Mouse (Mus musculus) liver, embryonic 12.5 days (tissue): ENCODE measurements around the gene Nop53. TPM values are rescaled to one million over a fixed set of nuclear protein-coding genes. Genes with fewer than 3 reads are reported as not detected.

Experiments
- ATAC-seq: fragments of 200-750 bp; cut with Nextera tagmentation; 2 replicates; pipeline ENCODE4 v1.8.0; 2017; ENCODE audit warnings: moderate number of reproducible peaks, mild to moderate bottlenecking, moderate library complexity
- H3K27ac ChIP-seq: fragments of 300-500 bp; sonication (generic); 2 replicates; pipeline ENCODE4 v1.5.1; 2016; ENCODE audit warnings: mild to moderate bottlenecking
- H3K27me3 ChIP-seq: fragments of 300-500 bp; sonication (generic); replicated peaks from 2 replicates; pipeline ENCODE4 v1.6.1; 2016; ENCODE audit warnings: mild to moderate bottlenecking, moderate library complexity
- H3K36me3 ChIP-seq: fragments of 300-500 bp; sonication (generic); 2 replicates; pipeline ENCODE4 v1.6.1; 2016; ENCODE audit warnings: mild to moderate bottlenecking, moderate library complexity
- H3K4me1 ChIP-seq: fragments of 300-500 bp; sonication (generic); 2 replicates; pipeline ENCODE4 v1.6.1; 2016
- H3K4me2 ChIP-seq: fragments of 300-500 bp; sonication (generic); 2 replicates; pipeline ENCODE4 v1.6.1; 2016; ENCODE audit warnings: mild to moderate bottlenecking, moderate library complexity
- H3K4me3 ChIP-seq: fragments of 300-500 bp; sonication (generic); 2 replicates; pipeline ENCODE4 v1.5.1; 2016; ENCODE audit warnings: mild to moderate bottlenecking, moderate library complexity
- H3K9ac ChIP-seq: fragments of 300-500 bp; sonication (generic); 2 replicates; pipeline ENCODE4 v1.6.1; 2016; ENCODE audit warnings: mild to moderate bottlenecking, moderate library complexity
- H3K9me3 ChIP-seq: fragments of 300-500 bp; sonication (generic); replicated peaks from 2 replicates; pipeline ENCODE4 v1.6.1; 2016; ENCODE audit warnings: mild to moderate bottlenecking, moderate library complexity
- WGBS: fragments of 180-500 bp; shearing (Covaris S2); methylation state at CpG from one replicate; pipeline ENCODE4 v1.1.7; 2016; ENCODE audit not compliant: insufficient replicate concordance; 5-methylcytosine and 5-hydroxymethylcytosine counted together
- polyA plus RNA-seq: library from polyadenylated mRNA; unstranded; fragments of >200 nt; fragmentation: Nextera tagmentation; extraction: Ambion mirVana; gene quantifications from 2 replicates; pipeline ENCODE4 v1.2.1, GENCODE M21; 2016

The Nop53 gene
- polyA plus RNA-seq: 130 and 143 TPM in 2 replicates

- peak within 1 kb of the TSS; percentile 80 for H3K4me2 ChIP-seq
- WGBS: 1% methylated on average over 59 of the region's 59 CpGs
- H3K36me3 ChIP-seq: peaks cover 40% of the 10 kb centered on the region
- H3K4me3 ChIP-seq: peak within 1 kb of the TSS; percentile 84
- ATAC-seq: peak; percentile 87
- peak within 1 kb of the TSS; percentile 81 for H3K9ac ChIP-seq
- peaks cover 12% of the 10 kb centered on the region for H3K27me3 ChIP-seq
- H3K4me1 ChIP-seq: peaks cover 65% of the 10 kb centered on the region
- no peaks in the 10 kb centered on the region for H3K9me3 ChIP-seq
- peak within 1 kb of the TSS; percentile 94 for H3K27ac ChIP-seq
Observed at GRCm38 (mm10) chr7:15945721-15946536, at the start of gene Nop53. TSS of gene Nop53 (minus strand) at chr7:15946074.

- Histone ChIP-seq H3K9me3 (no peaks in the 10 kb centered on the region), H3K27ac (no peak overlapping the region), H3K4me1 (0 out of 2 replicates have a peak, but pooled peaks cover 5% of the 10 kb centered on the region), H3K27me3 (no peaks in the 10 kb centered on the region), H3K36me3 (peaks cover 85% of the 10 kb centered on the region), H3K4me2 (no peak overlapping the region), H3K9ac (no peak overlapping the region), H3K4me3 (no peak overlapping the region)
- WGBS: 86% methylated on average over 4 of the region's 4 CpGs
- ATAC-seq: no peak
Observed at GRCm38 (mm10) chr7:15993789-15994188, 47.9 kb upstream of the Nop53 start.

GRCm38 (mm10) chr7:15993152-15993551, 47.3 kb upstream of the Nop53 start:
- Histone ChIP-seq H3K4me1 (0 out of 2 replicates have a peak, but pooled peaks cover 5% of the 10 kb centered on the region), H3K4me3 (no peak overlapping the region), H3K27me3 (no peaks in the 10 kb centered on the region), H3K36me3 (peaks cover 90% of the 10 kb centered on the region), H3K4me2 (no peak overlapping the region), H3K27ac (no peak overlapping the region), H3K9me3 (no peaks in the 10 kb centered on the region), H3K9ac (no peak overlapping the region)
- ATAC-seq: 0 out of 2 replicates have a peak, but pooled peaks have one; percentile 12
- 63% methylated on average over 3 of the region's 3 CpGs for WGBS

- 64% methylated on average over 3 of the region's 3 CpGs for WGBS
- Histone ChIP-seq H3K27me3 (no peaks in the 10 kb centered on the region), H3K4me3 (no peak overlapping the region), H3K9me3 (no peaks in the 10 kb centered on the region), H3K4me1 (0 out of 2 replicates have a peak, but pooled peaks cover 5% of the 10 kb centered on the region), H3K4me2 (no peak overlapping the region), H3K27ac (no peak overlapping the region), H3K36me3 (peaks cover 90% of the 10 kb centered on the region), H3K9ac (no peak overlapping the region)
- no peak for ATAC-seq
Observed at GRCm38 (mm10) chr7:15991764-15992163, 45.9 kb upstream of the Nop53 start.

- no peaks in the 10 kb centered on the region for H3K9me3 ChIP-seq
- no peak overlapping the region for H3K4me3 ChIP-seq
- peaks cover 4% of the 10 kb centered on the region for H3K4me1 ChIP-seq
- H3K4me2 ChIP-seq: no peak overlapping the region
- no peak overlapping the region for H3K9ac ChIP-seq
- no peak overlapping the region for H3K27ac ChIP-seq
- H3K36me3 ChIP-seq: peaks cover 72% of the 10 kb centered on the region
- 89% methylated on average over 16 of the region's 16 CpGs for WGBS
- ATAC-seq: 0 out of 2 replicates have a peak, but pooled peaks have one; percentile 22
- H3K27me3 ChIP-seq: no peaks in the 10 kb centered on the region
Observed at GRCm38 (mm10) chr7:15987661-15988356, 41.9 kb upstream of the Nop53 start.

GRCm38 (mm10) chr7:15982729-15983407, 37.0 kb upstream of the Nop53 start:
- Histone ChIP-seq H3K4me3 (no peak overlapping the region), H3K9me3 (no peaks in the 10 kb centered on the region), H3K4me1 (peaks cover 16% of the 10 kb centered on the region), H3K27ac (no peak overlapping the region), H3K36me3 (peaks cover 67% of the 10 kb centered on the region), H3K9ac (no peak overlapping the region), H3K4me2 (no peak overlapping the region), H3K27me3 (no peaks in the 10 kb centered on the region)
- WGBS: 19% methylated on average over 4 of the region's 4 CpGs
- ATAC-seq: no peak; the same call in 1 of the 2 replicates

GRCm38 (mm10) chr7:15981538-15981937, 35.7 kb upstream of the Nop53 start:
- H3K9me3 ChIP-seq: no peaks in the 10 kb centered on the region
- no peak overlapping the region for H3K4me2 ChIP-seq
- no peak overlapping the region for H3K4me3 ChIP-seq
- no peak overlapping the region for H3K27ac ChIP-seq
- peaks cover 16% of the 10 kb centered on the region for H3K4me1 ChIP-seq
- WGBS: 74% methylated on average over 4 of the region's 4 CpGs
- H3K9ac ChIP-seq: no peak overlapping the region
- H3K36me3 ChIP-seq: peaks cover 64% of the 10 kb centered on the region
- no peak for ATAC-seq
- no peaks in the 10 kb centered on the region for H3K27me3 ChIP-seq

- no peak for ATAC-seq
- Histone ChIP-seq H3K4me2 (no peak overlapping the region), H3K4me3 (no peak overlapping the region), H3K36me3 (peaks cover 66% of the 10 kb centered on the region), H3K4me1 (peaks cover 18% of the 10 kb centered on the region), H3K27ac (no peak overlapping the region), H3K9ac (no peak overlapping the region), H3K9me3 (no peaks in the 10 kb centered on the region), H3K27me3 (no peaks in the 10 kb centered on the region)
- WGBS: 73% methylated on average over 8 of the region's 8 CpGs
Observed at GRCm38 (mm10) chr7:15980246-15980645, 34.4 kb upstream of the Nop53 start.

- WGBS: 78% methylated on average over 4 of the region's 4 CpGs
- Histone ChIP-seq H3K36me3 (peaks cover 86% of the 10 kb centered on the region), H3K27me3 (no peaks in the 10 kb centered on the region)
Observed at GRCm38 (mm10) chr7:15975904-15976303, 30.0 kb upstream of the Nop53 start.

GRCm38 (mm10) chr7:15975451-15975850, 29.6 kb upstream of the Nop53 start:
- Histone ChIP-seq H3K9me3 (no peaks in the 10 kb centered on the region), H3K4me1 (peaks cover 5% of the 10 kb centered on the region; the same call in 1 of the 2 replicates), H3K4me2 (no peak overlapping the region), H3K9ac (no peak overlapping the region), H3K36me3 (peaks cover 82% of the 10 kb centered on the region), H3K27ac (no peak overlapping the region), H3K27me3 (no peaks in the 10 kb centered on the region), H3K4me3 (no peak overlapping the region)
- ATAC-seq: no peak; the same call in 1 of the 2 replicates
- WGBS: 85% methylated on average over 10 of the region's 10 CpGs

More at GRCm38 (mm10) chr7:15975904-15976303, 30.0 kb upstream of the Nop53 start:
- Histone ChIP-seq H3K9me3 (no peaks in the 10 kb centered on the region), H3K9ac (no peak overlapping the region), H3K4me3 (no peak overlapping the region), H3K4me1 (peaks cover 5% of the 10 kb centered on the region; the same call in 1 of the 2 replicates), H3K27ac (no peak overlapping the region), H3K4me2 (no peak overlapping the region)
- ATAC-seq: peak; percentile 48; the same call in 1 of the 2 replicates

GRCm38 (mm10) chr7:15974712-15975111, 28.8 kb upstream of the Nop53 start:
- H3K4me1 ChIP-seq: peaks cover 5% of the 10 kb centered on the region; the same call in 1 of the 2 replicates
- no peak overlapping the region for H3K4me2 ChIP-seq
- 27% methylated on average over 5 of the region's 5 CpGs for WGBS
- H3K27me3 ChIP-seq: no peaks in the 10 kb centered on the region
- ATAC-seq: no peak
- no peak overlapping the region for H3K27ac ChIP-seq
- H3K9ac ChIP-seq: no peak overlapping the region
- H3K4me3 ChIP-seq: no peak overlapping the region
- H3K9me3 ChIP-seq: no peaks in the 10 kb centered on the region; the same call in 1 of the 2 replicates
- peaks cover 77% of the 10 kb centered on the region for H3K36me3 ChIP-seq
